Mouse (Mus musculus) kidney, adult 2 months (tissue): Measurements from ENCODE around the gene Kcnj5.

Experiments
- CTCF ChIP-seq: fragments of 200-500 bp; conservative IDR thresholded peaks from 2 replicates; pipeline ENCODE4 v1.5.1; 2011; ENCODE audit warnings: low read depth, mild to moderate bottlenecking, control low read depth, low read length, moderate library complexity, mixed read lengths; ENCODE audit not compliant: insufficient read depth, insufficient read length
- POLR2A ChIP-seq: fragments of 200-500 bp; IDR thresholded peaks from one replicate; pipeline ENCODE4 v1.6.1; 2011; ENCODE audit warnings: low read depth, low read length, control low read depth

- TF ChIP-seq CTCF (no peak), POLR2A (no peak)
These were observed 16.6 kb upstream of the Kcnj5 start for GRCm38 (mm10) chr9:32360770-32361169.
